Mouse (Mus musculus) gastrocnemius, postnatal 14 days (tissue): ENCODE measurements around the gene Vmn2r47. TPM values are rescaled to one million over a fixed set of nuclear protein-coding genes. Genes with fewer than 3 reads are reported as not detected.
"Not testable (repeated sequence)": the region's sequence is repeated elsewhere in the genome, so short reads cannot be mapped to it uniquely, and the experiment has no call there.

Source experiments
- DNase-seq: peaks from one replicate; pipeline ENCODE4 v3.0.0; 2021; ENCODE audit warnings: mixed read lengths
- intact Hi-C: fragments of 180-260 bp; cut with DNase I; formaldehyde crosslinking; loops from one replicate; pipeline ENCODE4 v1.15.1; 2025; ENCODE audit warnings: low total_unique reads
- long read RNA-seq, 2 experiments: library from polyadenylated mRNA; stranded (forward); transcript quantifications; one replicate each; pipeline ENCODE4 v2.0.0; 2021
- total RNA-seq, 2 experiments: library from RNA; stranded (reverse); gene quantifications; 2 replicates each; pipeline ENCODE4 v1.2.3; 2021

The Vmn2r47 gene
- total RNA-seq, result not detected
- long read RNA-seq, experiment 1, result 0 reads
- long read RNA-seq, experiment 2, result 0 reads

GRCm38 (mm10) chr7:9841225-9841624, at the start of gene Vmn2r47:
Vmn2r47 (minus strand) TSS chr7:9841325.
- intact Hi-C loops, result not testable (repeated sequence)

GRCm38 (mm10) chr7:9770471-9770870, 70.7 kb downstream of the Vmn2r47 start, which contains the start of gene Vmn2r46:
Vmn2r46 (minus strand) TSS chr7:9770571.
- intact Hi-C loops, DNase-seq: not testable (repeated sequence)

More at GRCm38 (mm10) chr7:9841225-9841624, at the start of gene Vmn2r47:
- not testable (repeated sequence) for DNase-seq

Other genes with a start within 250 kb of the Vmn2r47 start
- gene Vmn2r46, start 70.8 kb downstream of the Vmn2r47 start, total RNA-seq, result not detected
- not detected for gene Vmn2r48, start 112.3 kb upstream of the Vmn2r47 start, total RNA-seq
- gene Vmn2r49, start 150.9 kb upstream of the Vmn2r47 start, total RNA-seq, result not detected
- gene Vmn2r50, start 212.0 kb upstream of the Vmn2r47 start, total RNA-seq, result not detected